8 mouse cellular contexts compared by ENCODE assay signal in the genomic region with DNA sequence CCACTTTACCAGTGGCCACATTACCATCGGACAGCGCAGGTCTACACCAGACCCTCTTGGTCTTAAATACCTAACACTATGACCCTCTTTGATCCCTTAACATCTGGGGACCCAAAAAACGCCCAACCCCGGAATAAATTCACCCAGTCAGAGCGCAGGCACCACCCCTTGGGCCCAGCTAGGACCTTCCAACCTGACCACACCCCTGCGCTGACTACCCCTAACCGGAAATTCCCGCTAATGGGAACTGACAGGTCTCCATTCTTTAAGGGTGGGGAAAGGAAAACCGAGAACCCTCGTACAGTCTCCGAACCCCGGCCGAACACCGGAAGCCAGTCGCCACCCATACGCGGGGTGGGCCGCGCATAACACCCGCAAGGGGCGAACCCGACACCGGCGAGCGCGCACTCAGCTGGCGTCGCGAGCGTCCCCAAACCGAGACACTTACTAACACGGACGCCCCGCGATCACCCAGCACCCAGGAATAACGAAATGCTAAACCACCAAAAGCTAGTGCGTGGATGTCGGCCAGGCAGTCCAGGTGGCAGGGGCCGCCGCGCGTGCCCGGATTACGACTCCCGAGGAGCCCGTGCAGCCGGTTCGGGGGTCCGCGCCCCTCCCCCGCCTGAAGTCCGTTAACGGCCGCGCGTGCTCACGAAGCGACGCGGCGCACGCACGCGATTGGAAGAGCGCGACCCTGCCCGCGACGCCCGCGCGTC. TPM values are rescaled to one million over a fixed set of nuclear protein-coding genes. Genes with fewer than 3 reads are reported as not detected.
DNase-seq lines count a peak whose midpoint lies in the region; ATAC-seq and TF ChIP-seq lines count a peak whose summit lies in the region.

No protein-coding gene starts in this region.

- no peaks in the 10 kb centered on the region for H3K36me3 ChIP-seq in embryonic facial prominence, embryonic 13.5 days
- no peaks in the 10 kb centered on the region for H3K36me3 ChIP-seq in heart, embryonic 10.5 days
- no peaks in the 10 kb centered on the region for H3K36me3 ChIP-seq in liver, embryonic 14.5 days (replicated peaks; ENCODE audit: control insufficient read depth, insufficient read depth, low read depth)

- peak overlapping the region; percentile 81 for H3K27ac ChIP-seq in embryonic facial prominence, embryonic 13.5 days
- H3K27ac ChIP-seq in heart, embryonic 10.5 days = peak overlapping the region; percentile 96
- H3K27ac ChIP-seq in liver, embryonic 14.5 days = peak overlapping the region; percentile 75

- peak; percentile 73 for DNase-seq in CD4-positive helper T cell, adult 2 months (ENCODE audit: low read depth, low spot score)
- DNase-seq in adipocyte (ENCODE audit: low spot score) = peak; percentile 74
- DNase-seq in heart, embryonic 10.5 days (ENCODE audit: low spot score) = peak; percentile 89
- peak; percentile 64 to 68 for DNase-seq in kidney, adult 8-10 months
- peak; percentile 59 to 73 (median 67) for DNase-seq in liver, embryonic 14.5 days (ENCODE audit: low read depth in 3 of 3, low spot score in 3 of 3)
- peak; percentile 51 to 55 for DNase-seq in natural killer cell, adult 2 months (ENCODE audit: low spot score in 2 of 2)
- DNase-seq in testis, postnatal 14 days (ENCODE audit: low spot score) = peak; percentile 79

- ATAC-seq in embryonic facial prominence, embryonic 13.5 days (ENCODE audit: insufficient number of reproducible peaks, insufficient read depth, low FRiP score, low TSS enrichment, low read depth) = peak; percentile 56
- ATAC-seq in liver, embryonic 14.5 days (ENCODE audit: insufficient read depth) = peak; percentile 64

- under 1% methylated on average over 72 of the region's 72 CpGs for WGBS in embryonic facial prominence, embryonic 13.5 days
- WGBS in heart, embryonic 10.5 days = under 1% methylated on average over 72 of the region's 72 CpGs
- WGBS in liver, embryonic 14.5 days (ENCODE audit: insufficient replicate concordance) = under 1% methylated on average over 72 of the region's 72 CpGs

- peak overlapping the region; percentile 82 for H3K4me2 ChIP-seq in embryonic facial prominence, embryonic 13.5 days
- peak overlapping the region; percentile 93 for H3K4me2 ChIP-seq in liver, embryonic 14.5 days (ENCODE audit: low read depth)

- no peak for TF ChIP-seq EP300 in liver, embryonic 14.5 days (IDR thresholded peaks at IDR 0.05; ENCODE audit: low read depth)

- no peaks in the 10 kb centered on the region for H3K27me3 ChIP-seq in embryonic facial prominence, embryonic 13.5 days
- H3K27me3 ChIP-seq in heart, embryonic 10.5 days (ENCODE audit: insufficient read depth, poor library complexity, severe bottlenecking) = no peaks in the 10 kb centered on the region
- no peaks in the 10 kb centered on the region for H3K27me3 ChIP-seq in liver, embryonic 14.5 days (ENCODE audit: control insufficient read depth, insufficient read depth, low read length)

- TF ChIP-seq CTCF in liver, embryonic 14.5 days (IDR thresholded peaks at IDR 0.05; ENCODE audit: low read depth) = peak; percentile 34; the same call in 1 of the 2 replicates

- peaks cover 26% of the 10 kb centered on the region for H3K4me1 ChIP-seq in embryonic facial prominence, embryonic 13.5 days
- H3K4me1 ChIP-seq in heart, embryonic 10.5 days = peaks cover 18% of the 10 kb centered on the region; the same call in 1 of the 2 replicates
- H3K4me1 ChIP-seq in liver, embryonic 14.5 days (replicated peaks; ENCODE audit: control insufficient read depth in 2 of 2, insufficient read depth in 2 of 2, low read length in 1 of 2) = peaks cover 10 to 20% of the 10 kb centered on the region in 2 experiments

- H3K9me3 ChIP-seq in embryonic facial prominence, embryonic 13.5 days = no peaks in the 10 kb centered on the region
- H3K9me3 ChIP-seq in heart, embryonic 10.5 days = no peaks in the 10 kb centered on the region; the same call in 1 of the 2 replicates
- H3K9me3 ChIP-seq in liver, embryonic 14.5 days (ENCODE audit: control insufficient read depth, low read length) = no peaks in the 10 kb centered on the region

- peak overlapping the region; percentile 89 for H3K9ac ChIP-seq in embryonic facial prominence, embryonic 13.5 days
- H3K9ac ChIP-seq in liver, embryonic 14.5 days (replicated peaks) = peak overlapping the region; percentile 97

- peak overlapping the region; percentile 92 for H3K4me3 ChIP-seq in embryonic facial prominence, embryonic 13.5 days
- H3K4me3 ChIP-seq in heart, embryonic 10.5 days = peak overlapping the region; percentile 94
- H3K4me3 ChIP-seq in liver, embryonic 14.5 days (ENCODE audit: insufficient read depth in 1 of 2, low read depth in 2 of 2, low read length in 2 of 2) = peak overlapping the region; percentile 77 to 99

RNA-seq across cellular contexts. Expression of gene Zc3h7a, which starts 0.5 kb away (rescaled TPM):
- 98.5 and 119 TPM in 2 replicates for polyA plus RNA-seq in embryonic facial prominence, embryonic 13.5 days (2015; fragmentation: Nextera tagmentation; extraction: Ambion mirVana)
- 78.2 and 82.7 TPM in 2 replicates for polyA plus RNA-seq in heart, embryonic 10.5 days (2016; fragmentation: Nextera tagmentation; extraction: Ambion mirVana)
- polyA plus RNA-seq in liver, embryonic 14.5 days (2012; rRNA removed) = 31.6 and 52.6 TPM in 2 replicates
- 26.2 and 28.9 TPM in 2 replicates for polyA plus RNA-seq in liver, embryonic 14.5 days (2014; fragmentation: Nextera tagmentation; extraction: Ambion mirVana)

RNA-seq across cellular contexts. Expression of gene Rsl1d1, which starts 27.5 kb away (rescaled TPM):
- 199 and 218 TPM in 2 replicates for polyA plus RNA-seq in embryonic facial prominence, embryonic 13.5 days (2015; fragmentation: Nextera tagmentation; extraction: Ambion mirVana)
- 178 and 219 TPM in 2 replicates for polyA plus RNA-seq in heart, embryonic 10.5 days (2016; fragmentation: Nextera tagmentation; extraction: Ambion mirVana)
- 19.4 and 43.6 TPM in 2 replicates for polyA plus RNA-seq in liver, embryonic 14.5 days (2012; rRNA removed)
- polyA plus RNA-seq in liver, embryonic 14.5 days (2014; fragmentation: Nextera tagmentation; extraction: Ambion mirVana) = 109 and 117 TPM in 2 replicates

RNA-seq across cellular contexts. Expression of gene Txndc11, which starts 41.2 kb away (rescaled TPM):
- polyA plus RNA-seq in embryonic facial prominence, embryonic 13.5 days (2015; fragmentation: Nextera tagmentation; extraction: Ambion mirVana) = 36.3 and 38.6 TPM in 2 replicates
- polyA plus RNA-seq in heart, embryonic 10.5 days (2016; fragmentation: Nextera tagmentation; extraction: Ambion mirVana) = 32.8 and 40.8 TPM in 2 replicates
- 8.8 and 8.9 TPM in 2 replicates for polyA plus RNA-seq in liver, embryonic 14.5 days (2012; rRNA removed)
- 13.4 and 16.8 TPM in 2 replicates for polyA plus RNA-seq in liver, embryonic 14.5 days (2014; fragmentation: Nextera tagmentation; extraction: Ambion mirVana)

Comparison
In these comparisons a context has a peak if more than half of its experiments do, and no peak if none do; other contexts are left out.
1. Peak in every context shown above with its lines: DNase-seq, ATAC-seq, H3K4me3 ChIP-seq and H3K27ac ChIP-seq.